Mouse (Mus musculus) lung, embryonic 16.5 days (tissue): ENCODE results near the gene Pla2g4b. TPM values are rescaled to one million over a fixed set of nuclear protein-coding genes. Genes with fewer than 3 reads are reported as not detected.

Source experiments
- ATAC-seq: fragments of 200-750 bp; cut with Nextera tagmentation; 2 replicates; pipeline ENCODE4 v1.8.0; 2017; ENCODE audit warnings: low read depth, mild to moderate bottlenecking, moderate library complexity
- H3K27ac ChIP-seq: fragments of 300-500 bp; sonication (generic); 2 replicates; pipeline ENCODE4 v1.5.1; 2014; ENCODE audit warnings: mild to moderate bottlenecking, control low read depth, low read length
- H3K27me3 ChIP-seq: fragments of 300-500 bp; sonication (generic); 2 replicates; pipeline ENCODE4 v1.6.1; 2014; ENCODE audit warnings: low read depth, low read length, mixed read lengths; ENCODE audit not compliant: control insufficient read depth, insufficient read depth
- H3K36me3 ChIP-seq: fragments of 300-500 bp; sonication (generic); 2 replicates; pipeline ENCODE4 v1.6.1; 2014; ENCODE audit warnings: low read length; ENCODE audit not compliant: control insufficient read depth, insufficient read depth
- H3K4me1 ChIP-seq: fragments of 300-500 bp; sonication (generic); replicated peaks from 2 replicates; pipeline ENCODE4 v1.6.1; 2014; ENCODE audit warnings: low read length, mixed read lengths; ENCODE audit not compliant: control insufficient read depth, insufficient read depth
- H3K4me2 ChIP-seq: fragments of 300-500 bp; sonication (generic); 2 replicates; pipeline ENCODE4 v1.6.1; 2014; ENCODE audit warnings: low read depth, low read length, control low read depth
- H3K4me3 ChIP-seq: fragments of 300-500 bp; sonication (generic); 2 replicates; pipeline ENCODE4 v1.5.1; 2014; ENCODE audit warnings: mild to moderate bottlenecking, low read length, control low read depth
- H3K9ac ChIP-seq: fragments of 300-500 bp; sonication (generic); 2 replicates; pipeline ENCODE4 v1.6.1; 2014; ENCODE audit warnings: low read length, control low read depth
- H3K9me3 ChIP-seq: fragments of 300-500 bp; sonication (generic); 2 replicates; pipeline ENCODE4 v1.6.1; 2016; ENCODE audit warnings: low read length; ENCODE audit not compliant: control insufficient read depth
- WGBS: fragments of 180-500 bp; shearing (Covaris S2); extraction: QIAGEN DNeasy Blood & Tissue Kit; methylation state at CpG from one replicate; pipeline ENCODE4 v1.1.7; 2014; 5-methylcytosine and 5-hydroxymethylcytosine counted together
- polyA plus RNA-seq: library from polyadenylated mRNA; unstranded; fragments of >200 nt; fragmentation: Nextera tagmentation; extraction: Ambion mirVana; gene quantifications from 2 replicates; pipeline ENCODE4 v1.2.1, GENCODE M21; 2015

Gene Pla2g4b
- polyA plus RNA-seq, 1 experiment from 2014 or later = 1.1 TPM

- 41% methylated on average over 6 of the region's 6 CpGs for WGBS
- Histone ChIP-seq H3K27ac (no peak overlapping the region), H3K4me2 (no peak overlapping the region), H3K36me3 (no peaks in the 10 kb centered on the region), H3K9ac (no peak overlapping the region), H3K27me3 (no peaks in the 10 kb centered on the region), H3K4me3 (no peak overlapping the region), H3K4me1 (no peaks in the 10 kb centered on the region), H3K9me3 (no peaks in the 10 kb centered on the region)
- ATAC-seq = no peak
Measured at GRCm38 (mm10) chr2:120051405-120051804, 18.2 kb downstream of the Pla2g4b start.

- 81% methylated on average over 12 of the region's 12 CpGs for WGBS
- Histone ChIP-seq H3K27me3 (no peaks in the 10 kb centered on the region), H3K9me3 (no peaks in the 10 kb centered on the region), H3K4me2 (no peak overlapping the region), H3K9ac (no peak overlapping the region), H3K36me3 (no peaks in the 10 kb centered on the region), H3K4me3 (no peak overlapping the region), H3K27ac (no peak overlapping the region), H3K4me1 (0 out of 2 replicates have a peak, but pooled peaks cover 5% of the 10 kb centered on the region)
- no peak for ATAC-seq
Measured at GRCm38 (mm10) chr2:120054771-120055552, 21.7 kb downstream of the Pla2g4b start.

GRCm38 (mm10) chr2:120055923-120056322, 22.7 kb downstream of the Pla2g4b start:
- Histone ChIP-seq H3K27ac (no peak overlapping the region), H3K4me2 (no peak overlapping the region), H3K9ac (no peak overlapping the region), H3K4me3 (no peak overlapping the region), H3K27me3 (no peaks in the 10 kb centered on the region), H3K36me3 (no peaks in the 10 kb centered on the region), H3K4me1 (peaks cover 11% of the 10 kb centered on the region), H3K9me3 (no peaks in the 10 kb centered on the region)
- no peak for ATAC-seq
- 84% methylated on average over 10 of the region's 10 CpGs for WGBS

- Histone ChIP-seq H3K27ac (no peak overlapping the region), H3K9me3 (no peaks in the 10 kb centered on the region)
- no peak for ATAC-seq
Measured at GRCm38 (mm10) chr2:120058818-120059217, 25.6 kb downstream of the Pla2g4b start.

GRCm38 (mm10) chr2:120059466-120059865, 26.2 kb downstream of the Pla2g4b start:
- no peaks in the 10 kb centered on the region for H3K36me3 ChIP-seq

More at GRCm38 (mm10) chr2:120058818-120059217, 25.6 kb downstream of the Pla2g4b start:
- peaks cover 17% of the 10 kb centered on the region for H3K4me1 ChIP-seq
- H3K4me3 ChIP-seq = no peak overlapping the region
- H3K27me3 ChIP-seq = no peaks in the 10 kb centered on the region
- no peak overlapping the region for H3K9ac ChIP-seq
- H3K36me3 ChIP-seq = no peaks in the 10 kb centered on the region
- 77% methylated on average over 4 of the region's 4 CpGs for WGBS
- H3K4me2 ChIP-seq = no peak overlapping the region

DNA sequence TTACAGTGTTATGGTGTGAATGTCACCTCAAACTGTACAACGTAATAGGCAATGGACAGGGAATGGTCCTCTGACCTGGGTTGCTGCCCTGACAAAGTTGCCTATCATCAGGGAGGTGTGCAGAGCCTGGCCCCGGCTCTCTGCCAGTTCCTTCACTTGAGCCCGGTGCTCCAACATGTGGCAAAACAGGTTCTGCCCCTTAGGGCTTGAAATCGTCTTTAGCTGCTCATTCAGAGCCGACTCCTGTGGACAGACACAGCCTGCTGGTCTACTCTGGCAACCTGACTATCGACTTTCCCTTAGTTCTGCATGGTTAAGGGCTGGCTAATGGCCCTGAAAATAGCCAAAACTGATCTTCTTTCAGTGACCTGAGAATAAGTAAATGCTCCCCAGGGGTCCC, 27.0 kb downstream of the Pla2g4b start:
- no peaks in the 10 kb centered on the region for H3K27me3 ChIP-seq
- peak overlapping the region; percentile 87 for H3K27ac ChIP-seq
- H3K9ac ChIP-seq = no peak overlapping the region

More at GRCm38 (mm10) chr2:120059466-120059865, 26.2 kb downstream of the Pla2g4b start:
- H3K4me2 ChIP-seq = no peak overlapping the region
- H3K9ac ChIP-seq = no peak overlapping the region
- H3K27me3 ChIP-seq = no peaks in the 10 kb centered on the region
- no peak overlapping the region for H3K4me3 ChIP-seq
- 68% methylated on average over 3 of the region's 3 CpGs for WGBS
- H3K4me1 ChIP-seq = peaks cover 17% of the 10 kb centered on the region
- H3K9me3 ChIP-seq = no peaks in the 10 kb centered on the region
- peak overlapping the region; percentile 87 for H3K27ac ChIP-seq
- no peak; the same call in 1 of the 2 replicates for ATAC-seq

DNA sequence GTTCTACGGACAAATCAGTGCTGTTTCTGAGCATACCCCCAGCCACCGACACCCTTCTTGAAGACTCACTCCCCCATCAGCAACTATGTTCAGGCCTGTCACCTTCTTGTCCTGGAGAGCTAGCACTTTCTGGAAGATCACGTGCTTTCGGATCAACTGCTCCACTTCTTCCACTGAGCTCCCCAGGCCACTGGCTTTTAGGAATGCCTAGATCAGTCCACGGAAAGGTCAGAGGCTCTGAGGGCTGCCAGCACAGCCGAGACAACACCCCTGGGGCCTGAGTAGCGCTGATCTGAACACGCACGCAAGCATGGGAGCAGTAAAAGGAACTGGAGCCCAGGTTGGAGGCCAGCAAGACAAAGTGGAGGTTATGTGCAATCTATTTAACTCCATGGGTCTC, 27.4 kb downstream of the Pla2g4b start:
- H3K4me2 ChIP-seq = no peak overlapping the region
- no peaks in the 10 kb centered on the region for H3K9me3 ChIP-seq
- no peaks in the 10 kb centered on the region for H3K27me3 ChIP-seq
- WGBS = 55% methylated on average over 9 of the region's 9 CpGs
- no peak overlapping the region for H3K9ac ChIP-seq
- H3K27ac ChIP-seq = peak overlapping the region; percentile 87
- peaks cover 17% of the 10 kb centered on the region for H3K4me1 ChIP-seq
- no peak overlapping the region for H3K4me3 ChIP-seq
- ATAC-seq = no peak
- H3K36me3 ChIP-seq = no peaks in the 10 kb centered on the region

More for the DNA sequence above, 27.0 kb downstream of the Pla2g4b start:
- no peak overlapping the region; the same call in 1 of the 2 replicates for H3K4me2 ChIP-seq
- peak; percentile 89 for ATAC-seq
- H3K4me1 ChIP-seq = peaks cover 17% of the 10 kb centered on the region
- H3K4me3 ChIP-seq = no peak overlapping the region
- no peaks in the 10 kb centered on the region for H3K36me3 ChIP-seq
- H3K9me3 ChIP-seq = no peaks in the 10 kb centered on the region
- 51% methylated on average over 6 of the region's 6 CpGs for WGBS

DNA sequence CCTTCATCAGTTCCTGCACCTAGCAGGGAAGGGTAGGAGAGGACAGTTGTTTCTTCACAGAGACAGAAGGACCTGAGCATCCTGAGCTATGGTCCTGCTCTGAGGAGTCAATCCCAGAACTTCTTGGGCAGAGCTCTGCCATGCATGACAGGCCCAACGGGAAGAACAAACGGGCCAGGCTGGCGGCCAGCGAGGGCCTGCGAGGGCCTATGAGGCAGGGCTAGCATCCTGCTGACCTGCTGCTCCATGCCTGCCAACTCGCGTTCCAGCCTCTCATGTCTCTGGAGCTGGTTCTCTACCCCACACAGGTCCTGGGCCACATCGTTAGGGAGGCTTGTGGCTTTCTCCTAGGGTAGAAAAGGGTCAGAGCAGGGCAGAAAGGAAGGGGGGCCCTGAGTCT, 29.0 kb downstream of the Pla2g4b start:
- Histone ChIP-seq H3K4me2 (no peak overlapping the region), H3K4me1 (peaks cover 17% of the 10 kb centered on the region), H3K36me3 (no peaks in the 10 kb centered on the region), H3K9me3 (no peaks in the 10 kb centered on the region), H3K27me3 (no peaks in the 10 kb centered on the region), H3K27ac (no peak overlapping the region), H3K9ac (no peak overlapping the region), H3K4me3 (no peak overlapping the region)
- no peak for ATAC-seq
- 81% methylated on average over 8 of the region's 8 CpGs for WGBS

GRCm38 (mm10) chr2:120064639-120065038, 31.4 kb downstream of the Pla2g4b start:
- H3K4me2 ChIP-seq = no peak overlapping the region
- no peaks in the 10 kb centered on the region for H3K9me3 ChIP-seq
- ATAC-seq = no peak
- peaks cover 12% of the 10 kb centered on the region for H3K4me1 ChIP-seq
- H3K27me3 ChIP-seq = no peaks in the 10 kb centered on the region
- 75% methylated on average over 6 of the region's 6 CpGs for WGBS
- no peak overlapping the region for H3K9ac ChIP-seq
- no peak overlapping the region for H3K4me3 ChIP-seq
- no peak overlapping the region for H3K27ac ChIP-seq
- H3K36me3 ChIP-seq = no peaks in the 10 kb centered on the region
